Mouse (Mus musculus) kidney, postnatal 0 days (tissue): ENCODE data around the gene Themis3. TPM values are rescaled to one million over a fixed set of nuclear protein-coding genes. Genes with fewer than 3 reads are reported as not detected.
"Not testable (repeated sequence)": the region's sequence is repeated elsewhere in the genome, so short reads cannot be mapped to it uniquely, and the experiment has no call there.

ENCODE experiments used
- ATAC-seq: fragments of 200-750 bp; cut with Nextera tagmentation; replicated peaks from 2 replicates; pipeline ENCODE4 v1.8.0; 2017; ENCODE audit warnings: low read depth, moderate number of reproducible peaks, moderate TSS enrichment, moderate library complexity; ENCODE audit not compliant: low FRiP score
- DNase-seq: peaks from one replicate; pipeline ENCODE4 v3.0.0-alpha.2; 2016; ENCODE audit warnings: low spot score
- H3K27ac ChIP-seq: fragments of 300-500 bp; sonication (generic); 2 replicates; pipeline ENCODE4 v1.5.1; 2014; ENCODE audit warnings: mild to moderate bottlenecking
- H3K27me3 ChIP-seq: fragments of 300-500 bp; sonication (generic); 2 replicates; pipeline ENCODE4 v1.6.1; 2014; ENCODE audit warnings: low read length, mixed read lengths; ENCODE audit not compliant: insufficient read depth
- H3K36me3 ChIP-seq: fragments of 300-500 bp; sonication (generic); 2 replicates; pipeline ENCODE4 v1.6.1; 2014; ENCODE audit warnings: low read length, mixed read lengths; ENCODE audit not compliant: insufficient read depth
- H3K4me1 ChIP-seq: fragments of 300-500 bp; sonication (generic); replicated peaks from 2 replicates; pipeline ENCODE4 v1.6.1; 2014; ENCODE audit warnings: antibody characterized with exemption, low read length, mixed read lengths; ENCODE audit not compliant: insufficient read depth
- H3K4me2 ChIP-seq: fragments of 300-500 bp; sonication (generic); 2 replicates; pipeline ENCODE4 v1.6.1; 2014; ENCODE audit warnings: mild to moderate bottlenecking, low read length, moderate library complexity, mixed read lengths
- H3K4me3 ChIP-seq: fragments of 300-500 bp; sonication (generic); replicated peaks from 2 replicates; pipeline ENCODE4 v1.5.1; 2014; ENCODE audit warnings: low read depth, low read length
- H3K9ac ChIP-seq: fragments of 300-500 bp; sonication (generic); 2 replicates; pipeline ENCODE4 v1.6.1; 2014; ENCODE audit warnings: low read depth, low read length
- H3K9me3 ChIP-seq: fragments of 300-500 bp; sonication (generic); replicated peaks from 2 replicates; pipeline ENCODE4 v1.6.1; 2016; ENCODE audit warnings: low read length, inconsistent platforms, mixed read lengths
- CTCF ChIP-seq: IDR thresholded peaks from 2 replicates; pipeline ENCODE4 v1.5.1; 2016; ENCODE audit warnings: antibody characterized with exemption, low read depth, mild to moderate bottlenecking, moderate library complexity
- WGBS: fragments of 180-500 bp; shearing (Covaris S2); extraction: QIAGEN DNeasy Blood & Tissue Kit; methylation state at CpG from one replicate; pipeline ENCODE4 v1.1.7; 2014; 5-methylcytosine and 5-hydroxymethylcytosine counted together
- polyA plus RNA-seq: library from polyadenylated mRNA; unstranded; fragments of >200 nt; fragmentation: Nextera tagmentation; extraction: Ambion mirVana; gene quantifications from 2 replicates; pipeline ENCODE4 v1.2.1, GENCODE M21; 2015

The Themis3 gene
- polyA plus RNA-seq, 1 experiment from 2014 or later = 0.25 TPM

- no peaks in the 10 kb centered on the region for H3K27me3 ChIP-seq
- no peak for TF ChIP-seq CTCF
- H3K36me3 ChIP-seq = no peaks in the 10 kb centered on the region
- H3K4me2 ChIP-seq = no peak overlapping the region
- ATAC-seq (no peak), DNase-seq (no peak)
- WGBS = 79% methylated on average over 1 of the region's 1 CpGs
- no peaks in the 10 kb centered on the region for H3K4me1 ChIP-seq
- no peak overlapping the region for H3K27ac ChIP-seq
- no peak overlapping the region for H3K9ac ChIP-seq
- H3K9me3 ChIP-seq = no peaks in the 10 kb centered on the region
- no peak overlapping the region for H3K4me3 ChIP-seq
Observed at GRCm38 (mm10) chr17:66532285-66532684, 62.1 kb downstream of the Themis3 start.

GRCm38 (mm10) chr17:66523396-66523795, 71.0 kb downstream of the Themis3 start:
- Histone ChIP-seq H3K9me3 (no peaks in the 10 kb centered on the region), H3K36me3 (no peaks in the 10 kb centered on the region), H3K27me3 (no peaks in the 10 kb centered on the region), H3K4me1 (peaks cover 4% of the 10 kb centered on the region; the same call in 1 of the 2 replicates), H3K9ac (no peak overlapping the region), H3K4me2 (no peak overlapping the region), H3K4me3 (no peak overlapping the region), H3K27ac (no peak overlapping the region)
- no peak for TF ChIP-seq CTCF
- 70% methylated on average over 5 of the region's 5 CpGs for WGBS
- DNase-seq (no peak), ATAC-seq (no peak)

DNA sequence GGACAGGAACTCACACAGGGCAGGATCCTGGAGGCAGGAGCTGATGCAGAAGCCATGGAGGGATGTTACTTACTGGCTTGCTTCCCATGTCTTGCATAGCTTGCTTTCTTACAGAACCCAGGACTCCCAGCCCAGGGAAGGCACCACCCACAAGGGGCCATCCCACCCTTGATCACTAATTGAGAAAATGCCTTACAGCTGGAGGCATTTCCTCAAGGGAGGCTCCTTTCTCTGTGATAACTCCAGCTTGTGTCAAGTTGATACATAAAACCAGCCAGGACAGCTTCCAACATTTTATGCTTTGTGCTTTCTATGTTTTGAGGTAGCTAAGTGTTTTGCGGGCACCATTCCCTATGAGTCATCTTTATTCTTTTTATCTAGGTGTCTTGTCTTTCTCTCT, 71.8 kb downstream of the Themis3 start:
- WGBS = 83% methylated on average over 1 of the region's 1 CpGs
- DNase-seq = not testable (repeated sequence)

GRCm38 (mm10) chr17:66519554-66520553, 74.6 kb downstream of the Themis3 start, which contains the start of gene Rab12:
Gene Rab12 (minus strand): TSS chr17:66519729.
- Histone ChIP-seq H3K27ac (peak within 1 kb of the TSS; percentile 67), H3K36me3 (no peaks in the 10 kb centered on the region), H3K4me2 (peak within 1 kb of the TSS; percentile 91), H3K27me3 (no peaks in the 10 kb centered on the region), H3K9me3 (no peaks in the 10 kb centered on the region), H3K4me3 (peak within 1 kb of the TSS; percentile 98), H3K9ac (peak within 1 kb of the TSS; percentile 97), H3K4me1 (peaks cover 9% of the 10 kb centered on the region; the same call in 1 of the 2 replicates)
- ATAC-seq = peak; percentile 92
- TF ChIP-seq CTCF = peak; percentile 89
- WGBS = 6% methylated on average over 49 of the region's 71 CpGs
- DNase-seq = peak; percentile 87

More for the DNA sequence above, 71.8 kb downstream of the Themis3 start:
- not testable (repeated sequence) for H3K9me3 ChIP-seq, H3K27me3 ChIP-seq, H3K4me3 ChIP-seq, H3K4me1 ChIP-seq, ATAC-seq, H3K4me2 ChIP-seq, H3K27ac ChIP-seq, H3K9ac ChIP-seq, H3K36me3 ChIP-seq

DNA sequence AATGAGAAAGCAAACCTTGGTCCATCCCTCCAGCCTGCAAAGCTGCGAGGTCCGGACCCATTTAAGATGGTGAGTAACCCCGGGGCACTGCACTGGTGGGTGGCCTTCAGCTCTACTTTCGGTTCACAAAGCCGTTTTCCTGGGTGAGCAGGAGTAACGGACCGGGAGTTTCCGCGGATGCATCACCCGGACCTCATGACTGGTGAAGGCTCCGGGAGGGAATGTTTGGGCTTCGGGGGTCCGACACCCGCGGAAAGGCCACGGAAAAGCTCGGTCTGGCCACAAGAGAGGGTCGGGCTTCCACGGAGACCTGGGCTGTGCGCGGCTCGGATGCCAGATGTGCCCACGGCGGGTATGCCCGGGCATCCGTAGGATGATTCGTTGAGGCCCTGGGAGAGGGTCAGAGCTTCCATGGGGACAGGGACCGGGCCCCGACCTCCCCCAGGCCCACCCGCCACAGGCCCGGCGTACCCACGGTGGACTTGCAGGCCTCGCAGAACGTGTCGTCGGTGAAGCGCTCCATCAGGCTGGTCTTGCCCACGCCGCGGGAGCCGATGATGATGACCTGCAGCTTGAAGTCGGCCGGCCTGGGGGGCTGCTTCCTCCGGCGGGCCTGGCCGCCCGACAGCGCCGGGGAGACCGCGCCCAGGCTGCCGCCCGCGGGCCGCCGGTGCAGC, 75.4 kb downstream of the Themis3 start:
- no peaks in the 10 kb centered on the region for H3K27me3 ChIP-seq
- peak; percentile 35 for DNase-seq
- no peaks in the 10 kb centered on the region for H3K9me3 ChIP-seq
- ATAC-seq = peak; percentile 38
- no peaks in the 10 kb centered on the region for H3K36me3 ChIP-seq
- H3K4me2 ChIP-seq = peak overlapping the region; percentile 91
- under 1% methylated on average over 55 of the region's 57 CpGs for WGBS
- peaks cover 9% of the 10 kb centered on the region; the same call in 1 of the 2 replicates for H3K4me1 ChIP-seq
- H3K9ac ChIP-seq = peak overlapping the region; percentile 97
- peak overlapping the region; percentile 98 for H3K4me3 ChIP-seq
- H3K27ac ChIP-seq = peak overlapping the region; percentile 67
- no peak for TF ChIP-seq CTCF

GRCm38 (mm10) chr17:66516953-66517352, 77.5 kb downstream of the Themis3 start:
- Histone ChIP-seq H3K9me3 (no peaks in the 10 kb centered on the region), H3K27me3 (no peaks in the 10 kb centered on the region), H3K4me2 (no peak overlapping the region), H3K36me3 (no peaks in the 10 kb centered on the region), H3K9ac (no peak overlapping the region), H3K4me1 (peaks cover 9% of the 10 kb centered on the region; the same call in 1 of the 2 replicates), H3K4me3 (no peak overlapping the region), H3K27ac (no peak overlapping the region)
- no peak for ATAC-seq
- no peak for TF ChIP-seq CTCF
- WGBS = 93% methylated on average over 4 of the region's 4 CpGs
- no peak for DNase-seq
